Mouse (Mus musculus) effector memory CD4-positive, alpha-beta T cell, adult 7 months (primary cell): ENCODE results near the gene Cd6. TPM values are rescaled to one million over a fixed set of nuclear protein-coding genes. Genes with fewer than 3 reads are reported as not detected.

Experiments
- polyA plus RNA-seq: library from polyadenylated mRNA; unstranded; fragments of 100-300 nt; shearing (Covaris generic); gene quantifications from one replicate; pipeline ENCODE4 v1.2.1, GENCODE M21; 2017

The Cd6 gene
- polyA plus RNA-seq = 802 TPM

DNA sequence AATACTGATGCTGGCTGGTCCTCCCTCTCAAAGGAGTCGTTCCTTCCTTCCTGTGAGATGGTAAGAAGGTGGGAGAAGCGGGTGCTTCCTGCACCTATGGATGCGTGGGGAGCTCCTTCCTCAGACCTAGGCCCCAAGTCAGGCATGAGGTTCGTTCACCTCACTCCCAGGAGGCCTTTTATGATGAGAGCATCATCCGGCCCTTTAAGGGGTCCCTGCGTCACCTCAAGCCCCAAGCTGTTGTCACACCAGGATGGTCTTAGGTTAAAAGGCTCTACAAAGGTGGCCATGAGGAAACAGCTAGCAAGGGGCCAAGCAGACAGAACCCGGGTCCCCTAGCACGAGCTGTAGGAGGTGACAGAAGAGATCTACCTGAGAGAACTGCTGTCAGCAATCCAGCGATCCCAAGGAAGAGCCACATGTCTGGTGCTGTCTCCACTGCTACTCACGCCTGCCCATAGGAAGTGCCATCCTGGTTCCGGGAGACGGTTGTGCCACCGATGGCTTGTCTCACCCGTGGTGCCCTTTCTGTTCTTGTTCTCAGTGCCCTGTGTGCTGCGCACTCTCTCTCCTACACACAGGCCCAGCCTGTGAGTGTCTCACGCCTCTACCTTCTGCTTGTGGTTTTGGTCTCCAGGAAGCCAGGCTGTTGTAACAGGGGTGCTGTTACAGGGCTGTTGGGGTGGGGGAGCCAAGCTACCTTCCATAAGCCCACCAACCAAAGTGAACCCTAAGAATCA, at the start of gene Cd6:
Cd6 (minus strand) TSS at position 623 of the 740 bp plus-strand sequence.

DNA sequence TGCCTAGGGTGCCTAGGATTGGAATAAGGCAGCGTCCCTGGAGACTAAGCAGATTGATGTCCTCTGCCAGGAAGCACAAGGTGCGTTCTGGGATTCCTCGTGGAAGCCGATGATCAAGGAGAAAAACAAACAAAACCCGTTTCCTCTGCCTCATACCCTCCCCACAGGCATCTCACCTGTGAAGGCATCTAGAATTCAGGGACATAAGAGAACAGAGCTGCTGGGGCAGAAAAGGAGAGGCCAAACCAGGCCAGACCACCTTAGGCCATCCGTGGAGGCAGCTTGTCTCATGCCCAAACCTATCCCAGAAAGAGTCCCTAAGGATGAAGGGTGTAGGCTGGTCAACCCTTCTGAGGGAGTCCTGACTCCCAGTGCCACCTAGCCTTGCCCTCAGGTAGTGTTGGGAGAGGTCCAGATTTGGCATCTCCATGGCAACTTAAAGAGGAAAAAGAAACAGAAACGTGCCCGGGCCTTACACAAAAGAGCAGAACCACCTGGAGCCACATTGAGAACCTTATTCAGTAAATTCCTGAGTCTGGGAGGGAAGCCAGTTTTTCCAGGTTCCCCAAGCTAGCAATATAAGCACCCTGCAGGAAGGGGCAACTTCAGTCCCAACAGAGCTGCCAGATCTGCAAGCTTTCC, 40.1 kb upstream of the Cd6 start, which contains the start of gene Tmem132a:
Tmem132a (minus strand) TSS at position 55 of the 642 bp plus-strand sequence.

DNA sequence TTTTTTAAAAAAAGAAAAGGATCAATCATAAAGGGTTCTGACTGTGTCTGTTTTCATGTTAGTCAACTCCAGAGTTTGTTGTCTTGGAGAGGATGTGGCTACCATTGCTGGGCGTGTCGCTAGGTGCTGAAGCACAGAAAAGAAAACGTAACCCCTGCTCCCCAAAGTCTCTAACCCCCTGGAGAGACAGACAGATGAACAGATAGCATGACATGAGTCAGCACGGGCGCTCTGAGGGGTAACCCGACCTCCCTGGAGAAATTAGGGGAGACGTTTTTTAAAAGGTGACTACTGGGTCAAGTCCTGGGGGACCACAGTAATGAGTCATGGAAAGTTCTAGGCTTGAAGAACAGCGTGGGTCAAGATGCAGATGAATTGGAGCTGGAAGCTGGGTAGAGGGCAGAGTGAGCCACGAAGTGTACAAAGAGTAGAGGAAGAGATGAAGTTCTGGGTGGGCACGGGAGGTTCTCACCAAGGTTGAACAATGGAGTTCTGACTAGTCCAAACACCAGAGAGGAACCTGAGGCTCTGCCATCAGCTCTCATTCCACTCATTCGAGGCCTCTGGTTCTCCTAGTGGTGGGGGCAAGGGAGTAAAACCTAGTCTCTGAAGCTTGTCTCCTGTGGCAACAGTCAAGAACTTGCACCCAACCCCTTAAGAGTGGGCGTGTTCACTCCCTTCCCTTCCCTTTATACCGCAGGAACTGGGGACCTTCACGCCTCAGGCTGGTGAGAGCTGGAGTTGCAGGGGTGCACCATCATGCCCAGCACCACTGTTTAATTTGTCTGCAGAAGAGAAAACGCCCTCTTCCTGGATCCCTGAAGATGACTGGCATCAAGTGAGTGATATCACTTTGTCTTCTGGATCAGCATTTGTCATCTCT, 9.4 kb upstream of the Cd6 start, which contains the start of gene Slc15a3:
Slc15a3 (plus strand) TSS at position 718 of the 883 bp plus-strand sequence.

Other genes with a start within 250 kb of the Cd6 start
- gene Ddb1, start 224.7 kb downstream of the Cd6 start, polyA plus RNA-seq = 128 TPM
- gene Tkfc, start 224.4 kb downstream of the Cd6 start, polyA plus RNA-seq = 3.5 TPM
- 1.0 TPM for gene Vwce, start 195.8 kb downstream of the Cd6 start, polyA plus RNA-seq
- not detected for gene Pga5, start 152.0 kb downstream of the Cd6 start, polyA plus RNA-seq
- 25.1 TPM for gene Vps37c, start 141.3 kb downstream of the Cd6 start, polyA plus RNA-seq
- 564 TPM for gene Cd5, start 91.1 kb downstream of the Cd6 start, polyA plus RNA-seq
- 19.5 TPM for gene Slc15a3, start 9.7 kb upstream of the Cd6 start, polyA plus RNA-seq
- 2.6 TPM for gene Tmem132a, start 39.9 kb upstream of the Cd6 start, polyA plus RNA-seq
- 54.6 TPM for gene Tmem109, start 51.9 kb upstream of the Cd6 start, polyA plus RNA-seq
- gene Prpf19, start 65.2 kb upstream of the Cd6 start, polyA plus RNA-seq = 50.8 TPM
- not detected for gene Zp1, start 90.6 kb upstream of the Cd6 start, polyA plus RNA-seq
- gene Ptgdr2, start 107.1 kb upstream of the Cd6 start, polyA plus RNA-seq = not detected
- gene Ccdc86, start 119.2 kb upstream of the Cd6 start, polyA plus RNA-seq = 17.1 TPM
- gene Ms4a10, start 144.6 kb upstream of the Cd6 start, polyA plus RNA-seq = not detected
- 0.44 TPM for gene Ms4a15, start 163.2 kb upstream of the Cd6 start, polyA plus RNA-seq
- not detected for gene Ms4a18, start 188.0 kb upstream of the Cd6 start, polyA plus RNA-seq